Mouse (Mus musculus) embryonic facial prominence, embryonic 14.5 days (tissue): ENCODE measurements at regions not wholly inside any gene's neighbourhood (a gene's known extent, or its start where the extent isn't known, plus 50 kb on each side); places are given as distances from the start of the nearest gene placed in this dataset.
A peak's percentile ranks its signal among the peaks of the same experiment; 100 is the strongest.

ENCODE experiments used
- ATAC-seq: fragments of 200-750 bp; cut with Nextera tagmentation; 2 replicates; pipeline ENCODE4 v1.8.0; 2017; ENCODE audit warnings: low read depth, moderate number of reproducible peaks, moderate TSS enrichment
- DNase-seq: peaks from one replicate; pipeline ENCODE4 v3.0.0-alpha.2; 2015; ENCODE audit warnings: low spot score
- H3K27ac ChIP-seq: fragments of 300-500 bp; sonication (generic); replicated peaks from 2 replicates; pipeline ENCODE4 v1.5.1; 2014; ENCODE audit warnings: low read depth, mild to moderate bottlenecking, low read length, moderate library complexity
- H3K27me3 ChIP-seq: fragments of 300-500 bp; sonication (generic); replicated peaks from 2 replicates; pipeline ENCODE4 v1.6.1; 2014; ENCODE audit warnings: low read length; ENCODE audit not compliant: control insufficient read depth, insufficient read depth
- H3K36me3 ChIP-seq: fragments of 300-500 bp; sonication (generic); 2 replicates; pipeline ENCODE4 v1.6.1; 2014; ENCODE audit warnings: low read length, mixed read lengths; ENCODE audit not compliant: control insufficient read depth, insufficient read depth
- H3K4me1 ChIP-seq: fragments of 300-500 bp; sonication (generic); 2 replicates; pipeline ENCODE4 v1.6.1; 2014; ENCODE audit warnings: antibody characterized with exemption, low read length; ENCODE audit not compliant: control insufficient read depth, insufficient read depth
- H3K4me2 ChIP-seq: fragments of 300-500 bp; sonication (generic); 2 replicates; pipeline ENCODE4 v1.6.1; 2014; ENCODE audit warnings: low read depth, mild to moderate bottlenecking, low read length, moderate library complexity, mixed read lengths
- H3K4me3 ChIP-seq: fragments of 300-500 bp; sonication (generic); 2 replicates; pipeline ENCODE4 v1.5.1; 2014; ENCODE audit warnings: low read depth, mild to moderate bottlenecking, low read length
- H3K9ac ChIP-seq: fragments of 300-500 bp; sonication (generic); 2 replicates; pipeline ENCODE4 v1.6.1; 2014; ENCODE audit warnings: low read depth, mild to moderate bottlenecking, low read length, moderate library complexity, mixed read lengths
- H3K9me3 ChIP-seq: fragments of 300-500 bp; sonication (generic); 2 replicates; pipeline ENCODE4 v1.6.1; 2016; ENCODE audit warnings: low read length; ENCODE audit not compliant: control insufficient read depth
- WGBS: fragments of 180-500 bp; shearing (Covaris S2); extraction: QIAGEN DNeasy Blood & Tissue Kit; methylation state at CpG from one replicate; pipeline ENCODE4 v1.1.7; 2014; 5-methylcytosine and 5-hydroxymethylcytosine counted together

DNA sequence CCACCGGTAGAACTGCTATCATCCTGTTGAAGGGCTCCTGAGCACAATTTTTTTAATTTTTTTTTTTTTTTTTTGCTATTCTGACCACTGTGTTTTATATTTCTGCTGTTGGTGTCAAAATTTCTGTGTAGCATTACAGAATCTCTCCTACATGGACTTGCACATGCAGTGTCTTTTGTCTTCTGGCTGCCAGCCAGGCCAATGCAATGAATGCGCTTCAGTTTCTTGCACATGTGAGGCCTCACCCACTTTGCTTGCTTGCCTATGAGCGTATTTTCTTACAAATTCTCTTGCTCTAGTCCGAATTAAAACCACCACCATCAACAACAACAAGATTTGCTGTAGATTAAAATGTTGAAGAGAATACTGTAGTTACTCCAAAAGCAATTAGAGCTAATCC is 213.2 kb upstream of the P2ry1 start:
- Histone ChIP-seq H3K4me2 (no peak overlapping the region), H3K9me3 (no peaks in the 10 kb centered on the region), H3K4me1 (peaks cover 6% of the 10 kb centered on the region; the same call in 1 of the 2 replicates), H3K27ac (no peak overlapping the region), H3K9ac (no peak overlapping the region), H3K36me3 (no peaks in the 10 kb centered on the region), H3K27me3 (no peaks in the 10 kb centered on the region), H3K4me3 (no peak overlapping the region)
- peak; percentile 76 for DNase-seq
- no peak for ATAC-seq
- 55% methylated on average over 4 of the region's 4 CpGs for WGBS

DNA sequence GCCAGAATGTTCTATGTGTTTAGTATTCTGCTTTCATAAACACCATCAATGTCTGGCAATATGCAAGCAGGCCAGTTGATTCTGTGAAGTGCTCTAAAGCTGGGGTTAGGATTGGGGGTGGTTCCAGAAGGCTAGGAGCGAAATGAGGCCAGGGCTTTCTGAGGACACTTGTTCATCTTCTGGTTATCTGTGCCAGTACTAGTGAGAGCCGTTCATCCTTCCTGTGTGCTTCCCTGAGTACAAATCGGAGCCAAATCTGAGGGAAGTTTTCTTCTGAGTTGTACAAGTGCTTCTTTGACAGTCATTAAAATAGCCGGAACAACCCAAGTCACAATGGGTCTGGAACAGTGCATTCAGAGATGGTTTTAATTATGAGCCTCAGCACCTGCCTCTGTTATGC is 210.4 kb upstream of the P2ry1 start:
- no peak overlapping the region for H3K27ac ChIP-seq
- no peaks in the 10 kb centered on the region for H3K4me1 ChIP-seq
- 56% methylated on average over 4 of the region's 4 CpGs for WGBS
- no peaks in the 10 kb centered on the region for H3K36me3 ChIP-seq
- DNase-seq: no peak
- no peaks in the 10 kb centered on the region for H3K27me3 ChIP-seq
- H3K9ac ChIP-seq: no peak overlapping the region
- H3K4me2 ChIP-seq: no peak overlapping the region
- no peaks in the 10 kb centered on the region for H3K9me3 ChIP-seq
- no peak overlapping the region for H3K4me3 ChIP-seq
- ATAC-seq: no peak

DNA sequence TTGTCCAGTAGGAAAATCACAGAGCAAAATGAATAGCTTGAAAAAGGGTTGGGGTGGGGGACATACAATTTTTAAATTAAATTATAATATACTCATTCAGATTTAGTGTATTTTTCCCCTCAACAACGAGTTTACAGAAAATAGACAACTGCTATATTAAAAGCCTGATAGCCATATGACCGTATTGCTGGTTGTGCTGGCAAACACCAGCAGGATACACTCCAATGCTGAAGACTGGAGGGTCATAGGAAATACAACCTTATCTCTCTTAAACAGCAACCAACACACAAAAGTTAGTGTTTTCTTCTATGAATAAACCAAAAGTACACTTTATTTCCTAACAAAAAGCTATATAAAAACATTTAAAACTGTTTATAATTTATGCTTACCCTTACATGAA is 206.4 kb upstream of the P2ry1 start:
- no peak overlapping the region for H3K4me2 ChIP-seq
- no peaks in the 10 kb centered on the region for H3K27me3 ChIP-seq
- 81% methylated on average over 2 of the region's 2 CpGs for WGBS
- DNase-seq: no peak
- no peak overlapping the region for H3K4me3 ChIP-seq
- no peak for ATAC-seq
- no peak overlapping the region for H3K9ac ChIP-seq
- H3K36me3 ChIP-seq: no peaks in the 10 kb centered on the region
- H3K4me1 ChIP-seq: no peaks in the 10 kb centered on the region
- H3K9me3 ChIP-seq: no peaks in the 10 kb centered on the region
- no peak overlapping the region for H3K27ac ChIP-seq

DNA sequence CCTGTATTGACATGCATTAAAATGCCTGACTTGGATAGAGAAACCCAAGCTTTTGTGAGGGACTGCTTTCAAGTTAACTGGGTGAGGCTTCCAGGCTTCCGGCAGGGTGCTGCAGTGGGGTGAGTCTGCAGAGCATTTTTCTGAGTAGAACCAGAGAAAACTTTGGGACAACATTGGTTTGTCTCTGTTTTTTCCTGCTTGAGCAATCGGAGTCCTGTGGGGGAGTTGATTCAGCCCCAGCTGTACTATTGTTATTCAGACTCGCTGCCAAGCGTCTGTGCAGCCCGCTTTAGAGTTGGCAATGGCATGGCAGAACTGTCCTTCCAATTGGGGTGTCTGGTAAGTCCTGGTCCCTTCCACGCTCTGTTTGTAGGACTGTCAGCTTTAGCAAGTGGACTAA is 204.8 kb upstream of the P2ry1 start:
- no peaks in the 10 kb centered on the region for H3K9me3 ChIP-seq
- 78% methylated on average over 6 of the region's 6 CpGs for WGBS
- no peak overlapping the region for H3K4me2 ChIP-seq
- H3K9ac ChIP-seq: no peak overlapping the region
- H3K4me1 ChIP-seq: no peaks in the 10 kb centered on the region
- no peak overlapping the region for H3K27ac ChIP-seq
- no peaks in the 10 kb centered on the region for H3K36me3 ChIP-seq
- H3K27me3 ChIP-seq: no peaks in the 10 kb centered on the region
- ATAC-seq: no peak
- no peak for DNase-seq
- H3K4me3 ChIP-seq: no peak overlapping the region

DNA sequence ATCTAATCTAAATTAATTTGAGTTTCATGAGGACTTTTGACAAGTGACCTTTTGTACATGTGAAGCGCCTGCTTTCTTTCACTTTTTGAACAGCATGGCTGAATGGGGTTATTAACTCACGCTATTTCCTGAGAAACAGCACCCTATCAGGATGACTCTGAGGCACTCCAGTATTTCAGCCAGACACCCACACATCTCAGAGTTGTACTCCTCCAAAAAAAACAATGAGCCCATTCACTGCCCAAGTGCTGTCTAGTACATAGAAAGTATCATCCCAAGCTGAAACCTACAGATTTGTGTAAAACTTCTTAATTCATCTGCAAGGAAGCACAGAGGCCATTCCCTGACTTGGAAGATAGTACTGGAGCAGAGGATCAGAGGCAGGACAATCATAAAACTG is 204.1 kb upstream of the P2ry1 start:
- no peak overlapping the region for H3K27ac ChIP-seq
- H3K4me2 ChIP-seq: no peak overlapping the region
- WGBS: 85% methylated on average over 2 of the region's 2 CpGs
- no peaks in the 10 kb centered on the region for H3K36me3 ChIP-seq
- H3K27me3 ChIP-seq: no peaks in the 10 kb centered on the region
- DNase-seq (no peak), ATAC-seq (no peak)
- H3K4me1 ChIP-seq: no peaks in the 10 kb centered on the region
- no peak overlapping the region for H3K4me3 ChIP-seq
- H3K9me3 ChIP-seq: no peaks in the 10 kb centered on the region
- no peak overlapping the region for H3K9ac ChIP-seq

DNA sequence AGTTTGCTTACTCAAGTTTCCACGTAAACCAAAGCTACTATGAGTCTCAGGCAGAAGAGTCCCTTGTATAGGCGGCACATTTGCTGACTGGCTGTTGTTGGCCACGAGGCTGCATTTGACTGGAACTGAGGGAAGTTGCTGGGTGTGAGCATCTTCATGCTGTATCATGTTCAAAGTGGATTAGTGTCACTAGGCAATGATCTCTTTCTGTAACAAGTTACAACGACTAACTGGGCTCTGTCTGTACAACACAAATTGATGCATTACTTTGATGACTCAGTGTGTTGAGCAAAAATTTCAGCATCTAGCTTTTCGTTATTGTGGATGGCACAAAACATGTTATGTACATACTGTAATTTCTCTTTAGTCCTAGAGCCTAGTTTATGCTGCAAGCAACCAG is 203.7 kb upstream of the P2ry1 start:
- no peaks in the 10 kb centered on the region for H3K9me3 ChIP-seq
- H3K4me3 ChIP-seq: no peak overlapping the region
- 69% methylated on average over 5 of the region's 5 CpGs for WGBS
- H3K27ac ChIP-seq: no peak overlapping the region
- H3K9ac ChIP-seq: no peak overlapping the region
- no peaks in the 10 kb centered on the region for H3K4me1 ChIP-seq
- H3K27me3 ChIP-seq: no peaks in the 10 kb centered on the region
- no peaks in the 10 kb centered on the region for H3K36me3 ChIP-seq
- ATAC-seq: peak; percentile 37; the same call in 1 of the 2 replicates
- DNase-seq: peak; percentile 41
- no peak overlapping the region for H3K4me2 ChIP-seq

DNA sequence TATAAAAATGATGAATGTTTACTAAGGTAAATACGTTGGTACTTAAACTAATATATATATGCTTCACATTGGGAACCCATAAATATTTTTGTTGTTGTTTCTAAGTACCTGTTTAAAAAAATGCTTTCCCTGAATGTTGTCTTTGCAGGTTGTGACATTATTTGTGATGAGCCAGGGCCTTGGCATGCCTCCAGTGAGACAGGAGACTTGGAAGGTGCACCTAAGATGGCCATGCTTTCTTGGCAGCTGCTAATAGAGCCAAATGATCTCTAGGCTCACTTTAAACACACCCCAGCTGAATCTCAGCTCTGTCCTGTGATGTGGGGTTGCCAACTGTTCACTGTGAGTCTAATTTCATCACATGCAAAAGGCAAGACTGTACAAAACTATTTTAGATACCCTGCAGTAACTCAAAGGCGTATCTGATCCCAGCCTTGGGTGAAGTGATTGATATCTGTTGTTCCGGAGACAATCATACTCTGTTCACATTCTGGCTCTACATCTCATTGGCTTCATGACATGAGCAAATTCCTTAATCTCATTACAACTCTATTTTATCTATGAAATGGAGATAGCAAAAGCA is 197.8 kb upstream of the P2ry1 start:
- H3K4me2 ChIP-seq: no peak overlapping the region
- H3K27ac ChIP-seq: no peak overlapping the region
- no peak for DNase-seq
- H3K9ac ChIP-seq: no peak overlapping the region
- no peaks in the 10 kb centered on the region for H3K27me3 ChIP-seq
- 82% methylated on average over 3 of the region's 3 CpGs for WGBS
- no peaks in the 10 kb centered on the region for H3K9me3 ChIP-seq
- H3K4me1 ChIP-seq: no peaks in the 10 kb centered on the region
- no peaks in the 10 kb centered on the region for H3K36me3 ChIP-seq
- ATAC-seq: no peak
- no peak overlapping the region for H3K4me3 ChIP-seq

DNA sequence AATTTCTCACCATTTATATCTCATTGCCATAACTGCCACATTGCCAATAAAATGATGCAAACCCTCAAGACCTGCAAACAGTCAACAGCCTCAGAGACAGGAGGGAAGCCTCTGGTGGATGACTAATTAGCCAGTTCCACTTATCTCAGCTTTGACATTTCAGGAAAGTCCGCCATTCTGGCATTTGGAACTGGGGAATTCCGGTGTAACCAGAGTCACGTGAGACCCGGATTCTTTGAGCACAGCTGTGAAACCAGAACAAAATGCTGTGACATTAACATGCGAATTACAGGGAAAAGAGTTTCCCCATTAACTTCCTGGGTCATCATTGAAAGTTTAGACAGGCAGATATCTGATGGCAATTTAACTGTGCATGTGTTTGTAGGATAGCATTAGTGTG is 190.7 kb upstream of the P2ry1 start:
- H3K27ac ChIP-seq: no peak overlapping the region
- WGBS: 30% methylated on average over 5 of the region's 5 CpGs
- H3K4me3 ChIP-seq: no peak overlapping the region
- DNase-seq: no peak
- ATAC-seq: no peak
- H3K27me3 ChIP-seq: no peaks in the 10 kb centered on the region; the same call in 1 of the 2 replicates
- H3K9ac ChIP-seq: no peak overlapping the region
- no peaks in the 10 kb centered on the region for H3K9me3 ChIP-seq
- H3K36me3 ChIP-seq: no peaks in the 10 kb centered on the region
- H3K4me2 ChIP-seq: no peak overlapping the region
- H3K4me1 ChIP-seq: peaks cover 5% of the 10 kb centered on the region; the same call in 1 of the 2 replicates

DNA sequence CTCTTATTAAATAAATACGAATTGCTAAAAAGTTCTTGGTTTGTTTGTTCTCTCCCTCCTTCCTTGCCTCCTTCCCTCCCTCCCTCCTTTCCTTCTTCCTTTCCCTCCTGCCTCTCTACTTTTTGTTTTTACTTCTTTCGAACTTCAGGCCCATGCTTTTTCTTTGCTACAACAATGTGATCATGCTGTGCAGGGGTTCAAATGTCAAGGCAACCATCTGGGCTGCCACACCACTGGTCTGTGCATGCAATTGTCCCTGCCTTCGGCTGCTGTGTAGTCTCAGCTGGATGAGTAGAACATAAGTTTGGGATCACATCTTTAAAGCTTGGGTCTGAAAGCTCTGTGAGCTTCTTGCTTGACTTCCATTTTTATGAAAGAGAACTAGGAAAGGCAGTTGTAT is 189.1 kb upstream of the P2ry1 start:
- WGBS: 50% methylated on average over 3 of the region's 3 CpGs
- ATAC-seq: no peak
- peaks cover 5% of the 10 kb centered on the region; the same call in 1 of the 2 replicates for H3K4me1 ChIP-seq
- H3K4me3 ChIP-seq: no peak overlapping the region
- H3K9ac ChIP-seq: no peak overlapping the region
- H3K27ac ChIP-seq: no peak overlapping the region
- no peaks in the 10 kb centered on the region for H3K36me3 ChIP-seq
- no peak for DNase-seq
- H3K4me2 ChIP-seq: no peak overlapping the region
- H3K9me3 ChIP-seq: no peaks in the 10 kb centered on the region
- no peaks in the 10 kb centered on the region; the same call in 1 of the 2 replicates for H3K27me3 ChIP-seq
